Mouse (Mus musculus) left cerebral cortex, adult 2 months (tissue): ENCODE results near the gene Gcc2. TPM values are rescaled to one million over a fixed set of nuclear protein-coding genes. Genes with fewer than 3 reads are reported as not detected.
A peak's percentile ranks its signal among the peaks of the same experiment; 100 is the strongest.
"Not testable (repeated sequence)": the region's sequence is repeated elsewhere in the genome, so short reads cannot be mapped to it uniquely, and the experiment has no call there.

Source experiments
- DNase-seq, 2 experiments: peaks; one replicate each; pipeline ENCODE4 v3.0.0; 2021 to 2022; ENCODE audit warnings: low spot score in 2 of 2, mixed read lengths in 1 of 2; ENCODE audit errors: extremely low spot score in 1 of 2
- H3K27ac ChIP-seq: fragments of 200-600 bp; 2 replicates; pipeline ENCODE4 v1.8.1; 2022
- H3K4me3 ChIP-seq: fragments of 200-600 bp; 2 replicates; pipeline ENCODE4 v1.8.1; 2022
- CTCF ChIP-seq: fragments of 200-600 bp; IDR thresholded peaks from 2 replicates; pipeline ENCODE4 v1.8.1; 2022; ENCODE audit warnings: antibody characterized with exemption, mild to moderate bottlenecking, moderate library complexity
- intact Hi-C: fragments of 180-260 bp; cut with DNase I; formaldehyde crosslinking; loops from one replicate; pipeline ENCODE4 v1.15.1; 2025
- total RNA-seq, 2 experiments: library from RNA; stranded (reverse); gene quantifications; 2 replicates each; pipeline ENCODE4 v1.2.3; 2021

The Gcc2 gene
- total RNA-seq, 2 experiments from 2014 or later: 86.5 to 104 TPM

- TF ChIP-seq CTCF: no peak
- Histone ChIP-seq H3K27ac (no peak overlapping the region), H3K4me3 (no peak overlapping the region)
- intact Hi-C loops: no loop called here
- no peak for DNase-seq
Measured at GRCm38 (mm10) chr10:58220726-58221125, 34.6 kb upstream of the Gcc2 start.

- DNase-seq, intact Hi-C loops, H3K27ac ChIP-seq, H3K4me3 ChIP-seq: not testable (repeated sequence)
Measured at GRCm38 (mm10) chr10:58221571-58221970, 33.7 kb upstream of the Gcc2 start.

- intact Hi-C loops, H3K27ac ChIP-seq, H3K4me3 ChIP-seq, DNase-seq: not testable (repeated sequence)
Measured at GRCm38 (mm10) chr10:58223161-58223560, 32.1 kb upstream of the Gcc2 start.

DNA sequence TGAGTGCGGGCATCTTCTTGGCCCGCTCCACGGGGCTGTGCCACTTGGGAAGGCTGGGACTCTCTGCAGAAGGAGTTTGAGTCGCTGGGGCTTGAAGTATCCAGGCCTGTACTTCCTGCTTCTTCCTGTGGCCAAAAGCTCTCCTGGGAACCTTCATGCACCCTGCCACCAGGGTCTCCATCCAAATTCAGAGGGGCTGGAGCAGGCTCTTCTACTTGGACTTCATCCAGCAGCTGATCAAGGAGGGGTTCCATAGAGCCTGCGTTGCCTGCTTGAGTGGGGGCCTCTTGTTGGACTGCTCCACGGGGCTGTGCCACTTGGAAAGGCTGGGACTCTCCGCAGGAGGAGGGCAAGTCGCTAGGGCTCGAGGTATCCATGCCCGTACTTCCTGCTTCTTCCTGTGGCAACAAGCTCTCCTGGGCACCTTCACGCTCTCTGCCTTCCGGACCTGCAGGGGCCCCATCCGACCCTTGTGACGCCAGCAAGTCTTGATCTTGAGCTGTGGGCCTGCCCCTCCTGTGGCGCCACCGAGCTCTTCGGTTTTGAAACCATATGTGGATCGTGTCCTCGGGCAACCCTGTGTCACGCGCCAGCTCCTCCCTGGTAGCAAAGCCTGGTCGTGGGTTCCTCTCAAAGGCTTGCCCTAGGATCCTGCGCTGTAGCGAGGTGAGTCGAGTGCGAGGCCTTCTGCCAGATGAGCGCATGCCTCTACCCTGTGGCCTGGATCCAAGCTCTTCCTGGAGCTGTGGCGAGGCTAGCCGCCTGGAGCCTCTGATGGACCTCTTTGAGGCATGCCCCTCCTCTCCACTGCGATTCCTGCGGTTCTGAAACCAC is 31.1 kb upstream of the Gcc2 start:
- H3K27ac ChIP-seq, intact Hi-C loops, H3K4me3 ChIP-seq: not testable (repeated sequence)
- DNase-seq: peak; percentile 70 to 82

DNA sequence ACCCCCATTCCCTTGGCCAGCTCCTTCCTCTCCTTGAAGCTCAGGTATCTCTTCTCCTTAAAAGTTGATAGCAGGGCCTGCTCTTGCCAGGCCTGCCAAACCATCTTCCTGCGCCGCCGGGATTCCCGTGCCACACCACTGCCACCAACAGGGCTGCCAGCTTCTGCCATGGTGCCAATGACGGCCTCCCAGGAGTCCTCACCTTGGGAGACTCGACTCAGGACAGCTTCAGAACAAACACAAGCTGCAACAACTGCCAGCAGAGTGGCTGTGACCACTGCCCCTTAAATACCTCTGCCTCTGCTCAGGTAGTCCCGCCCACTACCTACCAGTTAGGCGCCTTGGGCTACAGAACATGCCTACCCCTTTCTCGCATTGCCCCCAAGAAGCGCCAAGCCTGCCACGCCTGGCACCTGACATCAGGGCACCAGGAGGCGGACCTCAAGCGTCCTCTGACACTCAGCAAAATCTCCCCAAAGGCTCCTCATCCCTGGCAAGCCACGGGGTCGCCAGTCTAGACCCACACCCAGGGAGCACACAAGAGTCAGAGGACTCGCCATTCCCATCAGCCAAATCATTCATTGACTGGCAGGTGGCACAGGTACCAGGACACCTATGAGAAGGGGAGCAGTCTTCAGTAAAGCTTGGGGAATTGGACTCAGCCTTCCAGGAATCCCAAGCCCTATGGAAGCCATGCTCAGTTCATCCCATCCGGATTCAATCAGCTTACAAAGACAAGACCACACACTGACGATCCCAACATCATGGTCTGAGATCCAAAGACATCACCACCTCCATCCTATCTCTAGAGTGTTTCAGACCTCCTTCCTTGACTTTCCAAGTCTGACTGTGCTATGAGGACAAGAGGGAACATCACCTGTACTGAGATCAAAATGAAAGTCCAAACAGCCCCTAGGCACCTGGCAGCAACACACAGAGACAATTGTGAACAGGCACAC is 30.2 kb upstream of the Gcc2 start, which contains the start of gene AW822073:
Gene AW822073 (minus strand): TSS at position 104 of the 959 bp plus-strand sequence.
- DNase-seq: peak; percentile 52 to 65
- intact Hi-C loops: not testable (repeated sequence)

DNA sequence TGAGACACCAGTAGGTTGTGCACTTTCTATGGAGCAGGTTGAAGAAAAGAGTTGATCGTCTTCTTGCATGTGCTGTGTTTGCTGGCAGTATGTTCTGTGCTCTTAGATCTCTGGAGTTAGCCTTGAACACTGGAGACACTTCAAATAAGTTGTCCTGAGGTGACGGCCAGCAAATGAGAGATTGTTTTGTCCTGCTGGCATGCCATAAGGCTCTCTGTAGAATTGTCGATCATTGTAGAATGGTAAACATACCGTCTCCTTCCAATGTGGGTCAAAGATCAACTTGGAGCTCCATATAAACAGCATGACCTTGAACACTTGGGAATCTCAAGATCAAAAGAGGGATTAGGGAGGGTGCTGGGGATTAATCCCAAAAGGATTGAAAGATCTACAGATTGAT is 28.9 kb upstream of the Gcc2 start:
- H3K27ac ChIP-seq, intact Hi-C loops, DNase-seq, H3K4me3 ChIP-seq: not testable (repeated sequence)

More for the DNA sequence above, 30.2 kb upstream of the Gcc2 start, which contains the start of gene AW822073:
- not testable (repeated sequence) for H3K27ac ChIP-seq, H3K4me3 ChIP-seq

GRCm38 (mm10) chr10:58227798-58228197 is 27.5 kb upstream of the Gcc2 start:
- intact Hi-C loops, H3K27ac ChIP-seq, H3K4me3 ChIP-seq: not testable (repeated sequence)
- DNase-seq: peak in 1 of 2 experiments; percentile 45

GRCm38 (mm10) chr10:58230021-58230420 is 25.3 kb upstream of the Gcc2 start:
- intact Hi-C loops: loop anchor here (5.0 kb wide), 1 partner anchor 793 kb away; no protein-coding TSS in a partner anchor
- DNase-seq, H3K27ac ChIP-seq, H3K4me3 ChIP-seq: not testable (repeated sequence)

- H3K4me3 ChIP-seq, H3K27ac ChIP-seq: not testable (repeated sequence)
- DNase-seq: peak; percentile 49 to 57
- intact Hi-C loops: loop anchor here (5.0 kb wide), 1 partner anchor 794 kb away; no protein-coding TSS in a partner anchor
Measured at GRCm38 (mm10) chr10:58231088-58231487, 24.2 kb upstream of the Gcc2 start.

GRCm38 (mm10) chr10:58231779-58232640 is 23.3 kb upstream of the Gcc2 start:
- H3K4me3 ChIP-seq, H3K27ac ChIP-seq: not testable (repeated sequence)
- DNase-seq: peak; percentile 77 to 81
- intact Hi-C loops: loop anchor here (5.0 kb wide), 1 partner anchor 795 kb away; no protein-coding TSS in a partner anchor

GRCm38 (mm10) chr10:58232641-58232969 is 22.7 kb upstream of the Gcc2 start, which contains the start of gene Duxf3:
TSS of gene Duxf3 (minus strand) at chr10:58232675.
- DNase-seq: peak in 1 of 2 experiments; percentile 29
- not testable (repeated sequence) for H3K4me3 ChIP-seq, H3K27ac ChIP-seq
- intact Hi-C loops: loop anchor here (5.0 kb wide), 1 partner anchor 795 kb away; no protein-coding TSS in a partner anchor

- H3K27ac ChIP-seq: not testable (repeated sequence)
- DNase-seq: peak; percentile 44 to 46
Measured at GRCm38 (mm10) chr10:58233054-58233739, 22.1 kb upstream of the Gcc2 start.

GRCm38 (mm10) chr10:58233740-58234121 is 21.6 kb upstream of the Gcc2 start:
- not testable (repeated sequence) for H3K27ac ChIP-seq, H3K4me3 ChIP-seq
- DNase-seq: peak in 1 of 2 experiments; percentile 16
- intact Hi-C loops: loop anchor here (5.0 kb wide), 1 partner anchor 796 kb away; no protein-coding TSS in a partner anchor

More at GRCm38 (mm10) chr10:58233054-58233739, 22.1 kb upstream of the Gcc2 start:
- not testable (repeated sequence) for H3K4me3 ChIP-seq
- intact Hi-C loops: loop anchor here (5.0 kb wide), 1 partner anchor 796 kb away; no protein-coding TSS in a partner anchor

DNA sequence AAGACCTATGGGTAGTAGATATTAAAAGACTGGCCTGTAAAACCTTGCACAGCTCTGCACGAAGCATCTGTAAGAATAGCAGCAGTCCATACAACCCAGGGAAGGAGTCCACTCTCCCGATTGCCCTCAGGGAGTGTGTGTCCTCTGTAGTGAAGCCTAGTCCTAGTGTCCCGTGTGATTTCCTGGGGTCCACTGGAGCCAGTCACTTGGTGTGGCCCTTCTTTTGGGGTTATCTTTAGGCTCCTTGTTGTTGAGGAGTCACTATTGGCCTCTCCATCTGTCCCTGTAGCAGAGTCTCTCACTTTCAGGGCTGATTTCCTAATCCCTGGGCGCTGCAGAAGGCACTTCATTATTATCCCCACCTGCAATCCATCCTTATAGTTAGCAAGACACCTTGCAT is 20.3 kb upstream of the Gcc2 start:
- H3K27ac ChIP-seq, H3K4me3 ChIP-seq: not testable (repeated sequence)
- intact Hi-C loops: loop anchor here (5.0 kb wide), 1 partner anchor 798 kb away; no protein-coding TSS in a partner anchor
- peak; percentile 18 to 43 for DNase-seq
